Mouse (Mus musculus) lung, postnatal 0 days (tissue): ENCODE measurements around the gene Aff4.

ENCODE experiments used
- CTCF ChIP-seq: IDR thresholded peaks from 2 replicates; pipeline ENCODE4 v1.5.1; 2016; ENCODE audit warnings: antibody characterized with exemption, mild to moderate bottlenecking
- EP300 ChIP-seq: IDR thresholded peaks from 2 replicates; pipeline ENCODE4 v1.6.1; 2016; ENCODE audit warnings: antibody characterized with exemption, mild to moderate bottlenecking, control low read depth

GRCm38 (mm10) chr11:53411738-53412137, 61.1 kb downstream of the Aff4 start:
- TF ChIP-seq EP300, result no peak
- peak; percentile 70 for TF ChIP-seq CTCF
